Mouse (Mus musculus): Measurements from ENCODE around the gene Ccdc158.

Ccdc158 gene

GRCm38 (mm10) chr5:92674859-92675573 is at the start of gene Ccdc158:
Ccdc158 (minus strand) TSS chr5:92675271.
- DNase-seq (ENCODE audit: low spot score) = peak; percentile 49

GRCm38 (mm10) chr5:92721610-92722009 is 46.5 kb upstream of the Ccdc158 start:
- no peak for DNase-seq (ENCODE audit: low spot score)

GRCm38 (mm10) chr5:92718856-92719255 is 43.8 kb upstream of the Ccdc158 start:
- no peak for DNase-seq (ENCODE audit: low spot score)

GRCm38 (mm10) chr5:92717666-92718360 is 42.7 kb upstream of the Ccdc158 start:
- DNase-seq (ENCODE audit: low spot score) = no peak

- no peak for DNase-seq (ENCODE audit: low spot score)
Measured at GRCm38 (mm10) chr5:92715890-92716289, 40.8 kb upstream of the Ccdc158 start.

GRCm38 (mm10) chr5:92715319-92715718 is 40.2 kb upstream of the Ccdc158 start:
- DNase-seq (ENCODE audit: low spot score) = no peak

GRCm38 (mm10) chr5:92714886-92715285 is 39.8 kb upstream of the Ccdc158 start:
- no peak for DNase-seq (ENCODE audit: low spot score)

GRCm38 (mm10) chr5:92712621-92713395 is 37.7 kb upstream of the Ccdc158 start:
- no peak for DNase-seq (ENCODE audit: low spot score)

GRCm38 (mm10) chr5:92711666-92712290 is 36.7 kb upstream of the Ccdc158 start:
- no peak for DNase-seq (ENCODE audit: low spot score)

GRCm38 (mm10) chr5:92710779-92711178 is 35.7 kb upstream of the Ccdc158 start:
- DNase-seq (ENCODE audit: low spot score) = no peak

- no peak for DNase-seq (ENCODE audit: low spot score)
Measured at GRCm38 (mm10) chr5:92707921-92708491, 32.9 kb upstream of the Ccdc158 start.

- DNase-seq (ENCODE audit: low spot score) = no peak
Measured at GRCm38 (mm10) chr5:92703671-92704070, 28.6 kb upstream of the Ccdc158 start.

- DNase-seq (ENCODE audit: low spot score) = no peak
Measured at GRCm38 (mm10) chr5:92701750-92702149, 26.7 kb upstream of the Ccdc158 start.

- no peak for DNase-seq (ENCODE audit: low spot score)
Measured at GRCm38 (mm10) chr5:92698837-92699529, 23.9 kb upstream of the Ccdc158 start.

- DNase-seq (ENCODE audit: low spot score) = no peak
Measured at GRCm38 (mm10) chr5:92698131-92698836, 23.2 kb upstream of the Ccdc158 start.

GRCm38 (mm10) chr5:92694316-92694995 is 19.4 kb upstream of the Ccdc158 start:
- no peak for DNase-seq (ENCODE audit: low spot score)

- no peak for DNase-seq (ENCODE audit: low spot score)
Measured at GRCm38 (mm10) chr5:92693744-92694143, 18.7 kb upstream of the Ccdc158 start.

- no peak for DNase-seq (ENCODE audit: low spot score)
Measured at GRCm38 (mm10) chr5:92692206-92693007, 17.3 kb upstream of the Ccdc158 start.

GRCm38 (mm10) chr5:92688569-92688968 is 13.5 kb upstream of the Ccdc158 start:
- DNase-seq (ENCODE audit: low spot score) = no peak
